Mouse (Mus musculus) hindbrain, postnatal 0 days (tissue): ENCODE measurements at regions not wholly inside any gene's neighbourhood (a gene's known extent, or its start where the extent isn't known, plus 50 kb on each side); places are given as distances from the start of the nearest gene placed in this dataset.

Source experiments
- ATAC-seq: fragments of 200-750 bp; cut with Nextera tagmentation; 2 replicates; pipeline ENCODE4 v1.8.0; 2017; ENCODE audit warnings: mild to moderate bottlenecking, moderate TSS enrichment, moderate library complexity
- DNase-seq: peaks from one replicate; pipeline ENCODE4 v3.0.0-alpha.2; 2015; ENCODE audit warnings: low spot score
- H3K27ac ChIP-seq: fragments of 300-500 bp; sonication (generic); 2 replicates; pipeline ENCODE4 v1.5.1; 2014; ENCODE audit warnings: mild to moderate bottlenecking
- H3K27me3 ChIP-seq: fragments of 300-500 bp; sonication (generic); 2 replicates; pipeline ENCODE4 v1.6.1; 2014; ENCODE audit warnings: low read length, mixed read lengths; ENCODE audit not compliant: insufficient read depth
- H3K36me3 ChIP-seq: fragments of 300-500 bp; sonication (generic); 2 replicates; pipeline ENCODE4 v1.6.1; 2014; ENCODE audit warnings: low read length, mixed read lengths; ENCODE audit not compliant: insufficient read depth
- H3K4me1 ChIP-seq: fragments of 300-500 bp; sonication (generic); 2 replicates; pipeline ENCODE4 v1.6.1; 2014; ENCODE audit warnings: antibody characterized with exemption, low read length, mixed read lengths; ENCODE audit not compliant: insufficient read depth
- H3K4me2 ChIP-seq: fragments of 300-500 bp; sonication (generic); 2 replicates; pipeline ENCODE4 v1.6.1; 2014; ENCODE audit warnings: low read depth, mild to moderate bottlenecking, low read length, moderate library complexity, mixed read lengths
- H3K4me3 ChIP-seq: fragments of 300-500 bp; sonication (generic); 2 replicates; pipeline ENCODE4 v1.5.1; 2014; ENCODE audit warnings: low read length
- H3K9ac ChIP-seq: fragments of 300-500 bp; sonication (generic); replicated peaks from 2 replicates; pipeline ENCODE4 v1.6.1; 2014; ENCODE audit warnings: mild to moderate bottlenecking, low read length, moderate library complexity, mixed read lengths
- H3K9me3 ChIP-seq: fragments of 300-500 bp; sonication (generic); 2 replicates; pipeline ENCODE4 v1.6.1; 2016; ENCODE audit warnings: low read length, mixed read lengths
- CTCF ChIP-seq: IDR thresholded peaks from 2 replicates; pipeline ENCODE4 v1.5.1; 2016; ENCODE audit warnings: antibody characterized with exemption, control low read depth, low read depth
- WGBS: fragments of 180-500 bp; shearing (Covaris S2); extraction: QIAGEN DNeasy Blood & Tissue Kit; methylation state at CpG from one replicate; pipeline ENCODE4 v1.1.7; 2014; 5-methylcytosine and 5-hydroxymethylcytosine counted together

DNA sequence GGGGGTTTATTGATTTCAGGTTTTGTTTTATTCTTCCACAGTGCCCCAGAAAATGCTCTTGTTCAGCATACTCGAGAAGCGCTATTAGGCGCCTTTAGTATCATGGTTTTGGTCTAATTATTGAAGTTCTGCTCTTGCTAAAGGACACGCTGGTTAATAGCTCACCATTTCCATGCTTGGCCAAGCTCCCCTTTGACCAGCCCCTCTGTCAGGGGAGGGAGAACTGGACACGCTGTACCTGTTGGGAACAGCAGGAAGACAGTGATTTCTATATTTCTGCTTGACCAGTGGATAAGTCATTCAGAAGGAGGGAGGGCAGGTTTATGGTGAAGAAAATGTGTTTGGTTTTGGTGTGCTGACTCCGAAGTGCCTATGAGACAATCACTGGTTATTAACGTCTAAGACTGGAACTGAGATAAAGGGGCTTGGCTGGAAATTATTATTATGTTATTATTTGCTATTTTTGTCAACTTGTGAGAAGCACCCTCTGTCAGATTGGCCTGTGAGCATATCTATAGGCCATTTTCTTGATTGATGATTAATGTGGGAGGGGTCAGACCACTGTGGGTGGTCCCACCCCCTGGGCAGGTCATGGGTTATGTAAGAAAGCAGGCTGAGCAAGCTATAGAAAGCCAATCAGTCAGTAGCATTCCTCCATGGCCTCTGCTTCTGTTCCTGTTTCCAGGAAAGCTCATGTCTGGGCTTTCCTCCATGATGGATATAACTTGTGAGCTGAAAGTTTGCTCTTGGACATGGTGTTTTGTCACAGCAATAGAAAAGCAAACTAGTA is 51.2 kb upstream of the Tanc2 start:
- no peaks in the 10 kb centered on the region for H3K4me1 ChIP-seq
- H3K4me3 ChIP-seq = no peak overlapping the region
- H3K27me3 ChIP-seq = no peaks in the 10 kb centered on the region
- no peak overlapping the region for H3K9ac ChIP-seq
- ATAC-seq (no peak), DNase-seq (no peak)
- H3K36me3 ChIP-seq = no peaks in the 10 kb centered on the region
- no peak for TF ChIP-seq CTCF
- H3K9me3 ChIP-seq = no peaks in the 10 kb centered on the region
- no peak overlapping the region for H3K4me2 ChIP-seq
- 83% methylated on average over 7 of the region's 7 CpGs for WGBS
- H3K27ac ChIP-seq = no peak overlapping the region

- ATAC-seq (no peak), DNase-seq (no peak)
- Histone ChIP-seq H3K4me1 (no peaks in the 10 kb centered on the region), H3K9me3 (no peaks in the 10 kb centered on the region), H3K36me3 (no peaks in the 10 kb centered on the region), H3K4me3 (no peak overlapping the region), H3K27me3 (no peaks in the 10 kb centered on the region), H3K4me2 (no peak overlapping the region), H3K9ac (no peak overlapping the region), H3K27ac (no peak overlapping the region)
- WGBS = 71% methylated on average over 5 of the region's 5 CpGs
- no peak for TF ChIP-seq CTCF
Measured at GRCm38 (mm10) chr11:105532616-105533015, 57.2 kb upstream of the Tanc2 start.

- WGBS = 56% methylated on average over 10 of the region's 10 CpGs
- DNase-seq (peak; percentile 41), ATAC-seq (no peak)
- H3K36me3 ChIP-seq = no peaks in the 10 kb centered on the region
- H3K27me3 ChIP-seq = no peaks in the 10 kb centered on the region
- no peaks in the 10 kb centered on the region for H3K9me3 ChIP-seq
- TF ChIP-seq CTCF = no peak
- H3K4me3 ChIP-seq = no peak overlapping the region
- no peak overlapping the region for H3K9ac ChIP-seq
- no peak overlapping the region for H3K27ac ChIP-seq
- H3K4me1 ChIP-seq = no peaks in the 10 kb centered on the region
- no peak overlapping the region for H3K4me2 ChIP-seq
Measured at GRCm38 (mm10) chr11:105530711-105531157, 59.1 kb upstream of the Tanc2 start.

DNA sequence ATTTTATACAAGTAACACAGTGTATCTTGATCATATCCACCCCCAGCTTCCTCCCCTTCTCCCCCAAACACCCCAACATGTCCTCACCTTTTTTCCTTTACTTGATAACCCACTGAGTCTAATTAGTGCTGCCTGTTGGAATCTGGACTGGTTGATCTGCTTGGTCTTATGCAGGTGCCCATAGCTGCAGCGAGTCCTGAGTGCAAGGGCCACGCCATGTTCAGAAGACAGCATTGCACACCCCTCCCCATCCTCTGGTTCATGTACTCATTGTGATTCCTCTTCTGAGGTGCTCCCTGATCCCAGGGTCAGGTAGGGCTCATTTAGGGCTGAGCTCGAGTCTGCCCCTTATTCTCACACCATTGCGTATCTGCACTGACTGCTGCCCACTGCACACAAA is 63.7 kb upstream of the Tanc2 start:
- Histone ChIP-seq H3K36me3 (no peaks in the 10 kb centered on the region), H3K4me2 (no peak overlapping the region), H3K27me3 (no peaks in the 10 kb centered on the region), H3K4me3 (no peak overlapping the region), H3K4me1 (no peaks in the 10 kb centered on the region), H3K9me3 (no peaks in the 10 kb centered on the region), H3K27ac (no peak overlapping the region), H3K9ac (no peak overlapping the region)
- ATAC-seq (no peak), DNase-seq (no peak)
- TF ChIP-seq CTCF = no peak
- WGBS = 86% methylated on average over 4 of the region's 4 CpGs

DNA sequence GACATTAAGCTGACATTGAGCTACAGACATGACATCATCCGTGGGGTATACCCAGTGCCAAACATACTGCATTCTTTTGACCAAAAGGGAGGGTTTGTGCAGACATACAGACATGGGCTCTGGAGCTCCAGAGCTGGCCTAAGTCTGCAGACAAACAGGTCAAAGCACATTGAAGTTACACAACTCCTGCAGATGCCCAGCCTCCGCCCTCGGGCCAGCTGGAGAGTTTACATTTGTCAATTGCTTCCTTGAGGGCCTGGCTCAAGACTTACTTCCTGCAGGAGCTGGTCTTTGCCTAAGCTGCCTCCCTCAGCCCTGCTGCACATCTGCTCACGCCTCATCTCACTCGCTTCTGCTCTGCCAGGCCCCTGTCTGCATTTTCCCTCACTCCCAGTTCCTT is 64.2 kb upstream of the Tanc2 start:
- no peak overlapping the region for H3K27ac ChIP-seq
- 48% methylated on average over 5 of the region's 5 CpGs for WGBS
- no peaks in the 10 kb centered on the region for H3K36me3 ChIP-seq
- ATAC-seq = no peak
- TF ChIP-seq CTCF = no peak
- DNase-seq = no peak
- no peaks in the 10 kb centered on the region for H3K9me3 ChIP-seq
- H3K4me3 ChIP-seq = no peak overlapping the region
- no peak overlapping the region for H3K9ac ChIP-seq
- no peaks in the 10 kb centered on the region for H3K4me1 ChIP-seq
- H3K27me3 ChIP-seq = no peaks in the 10 kb centered on the region
- no peak overlapping the region for H3K4me2 ChIP-seq

GRCm38 (mm10) chr11:105524400-105524799 is 65.4 kb upstream of the Tanc2 start:
- no peak for TF ChIP-seq CTCF
- no peak overlapping the region for H3K27ac ChIP-seq
- 34% methylated on average over 8 of the region's 8 CpGs for WGBS

DNA sequence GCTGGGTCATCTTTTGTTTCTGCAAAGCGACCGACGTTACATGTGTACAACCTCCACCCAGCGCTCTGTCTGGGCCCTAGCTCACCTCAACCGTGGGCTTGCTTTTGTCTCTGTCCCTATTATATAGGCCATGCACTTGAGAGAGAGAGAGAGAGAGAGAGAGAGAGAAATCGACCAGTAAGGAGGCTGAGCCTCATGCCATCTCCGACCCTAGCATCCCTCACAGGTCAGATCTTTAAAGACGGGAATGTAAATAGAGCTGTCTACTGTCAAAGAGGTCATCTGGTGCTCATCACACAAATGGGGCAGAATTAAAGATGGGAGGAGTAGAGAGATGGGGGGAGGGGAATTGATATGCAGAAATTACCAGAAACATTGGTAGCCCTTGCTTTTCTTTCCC is 66.0 kb upstream of the Tanc2 start:
- ATAC-seq = no peak
- DNase-seq = no peak

More at GRCm38 (mm10) chr11:105524400-105524799, 65.4 kb upstream of the Tanc2 start:
- no peaks in the 10 kb centered on the region for H3K4me1 ChIP-seq
- no peak overlapping the region for H3K9ac ChIP-seq
- H3K9me3 ChIP-seq = no peaks in the 10 kb centered on the region
- no peaks in the 10 kb centered on the region for H3K27me3 ChIP-seq
- DNase-seq (no peak), ATAC-seq (no peak)
- H3K4me2 ChIP-seq = no peak overlapping the region
- no peaks in the 10 kb centered on the region for H3K36me3 ChIP-seq
- H3K4me3 ChIP-seq = no peak overlapping the region

More for the DNA sequence above, 66.0 kb upstream of the Tanc2 start:
- no peaks in the 10 kb centered on the region for H3K9me3 ChIP-seq
- no peaks in the 10 kb centered on the region for H3K27me3 ChIP-seq
- TF ChIP-seq CTCF = no peak
- H3K36me3 ChIP-seq = no peaks in the 10 kb centered on the region
- WGBS = 25% methylated on average over 8 of the region's 8 CpGs
- no peak overlapping the region for H3K27ac ChIP-seq
- no peaks in the 10 kb centered on the region for H3K4me1 ChIP-seq
- no peak overlapping the region for H3K9ac ChIP-seq
- H3K4me2 ChIP-seq = no peak overlapping the region
- H3K4me3 ChIP-seq = no peak overlapping the region
